Mouse (Mus musculus) lung, postnatal 10 days (tissue): Measurements from ENCODE around the gene Gm15097.
"Not testable (repeated sequence)": the region's sequence is repeated elsewhere in the genome, so short reads cannot be mapped to it uniquely, and the experiment has no call there.

Source experiments
- DNase-seq: peaks from one replicate; pipeline ENCODE4 v3.0.0; 2021

The Gm15097 gene

DNA sequence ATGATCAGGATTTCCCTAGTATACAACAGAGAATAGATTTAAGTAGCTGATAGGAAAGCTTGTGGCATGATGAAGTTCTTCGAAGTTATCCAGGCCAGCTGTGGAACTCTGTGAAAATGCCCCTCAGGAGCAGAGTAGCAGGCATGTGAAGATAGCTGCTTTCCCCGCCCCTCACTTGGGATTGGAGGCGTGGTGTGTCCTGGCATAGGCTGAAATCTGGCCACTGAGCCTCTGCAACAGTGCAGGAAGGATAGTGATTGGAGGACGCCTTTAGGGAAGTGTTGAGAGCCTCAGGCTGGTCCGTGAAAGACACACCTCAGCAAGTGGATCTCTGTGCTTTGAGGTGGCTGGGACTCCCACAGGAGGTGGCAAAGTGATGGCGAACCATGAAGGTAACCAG is at the start of gene Gm15097:
Gm15097 (plus strand) TSS at position 301 of the 400 bp plus-strand sequence.
- DNase-seq, result not testable (repeated sequence)

DNA sequence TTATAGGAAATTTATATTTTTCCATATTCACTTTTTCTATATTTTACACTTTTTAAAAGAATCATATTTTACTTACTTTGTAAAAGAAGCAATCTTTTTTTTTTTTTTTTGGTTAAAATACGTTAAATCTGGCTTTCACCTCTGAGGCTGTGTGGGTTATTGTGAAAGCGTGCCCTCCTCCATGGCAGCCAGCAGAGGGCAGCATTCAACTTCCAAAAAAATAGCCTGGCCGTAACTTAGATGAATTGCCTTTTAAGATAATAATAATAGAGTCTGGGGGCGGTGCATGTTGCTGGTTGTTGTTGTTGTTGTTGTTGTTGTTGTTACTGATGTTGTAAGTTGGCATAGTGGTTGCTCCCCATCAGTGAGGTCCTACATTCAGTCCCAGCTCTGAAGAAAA is 21.4 kb upstream of the Gm15097 start:
- not testable (repeated sequence) for DNase-seq

- DNase-seq, result not testable (repeated sequence)
Measured at GRCm38 (mm10) chrX:149811178-149811577, 26.9 kb downstream of the Gm15097 start.
